Mouse (Mus musculus) activated CD4-positive, CD25-positive, alpha-beta regulatory T cell, adult 4 months (primary cell): ENCODE results near the gene Olfr976. TPM values are rescaled to one million over a fixed set of nuclear protein-coding genes. Genes with fewer than 3 reads are reported as not detected.
"Not testable (repeated sequence)": the region's sequence is repeated elsewhere in the genome, so short reads cannot be mapped to it uniquely, and the experiment has no call there.

Experiments
- ATAC-seq: one replicate; pipeline ENCODE4 v1.8.0; 2017
- polyA plus RNA-seq, 2 experiments: library from polyadenylated mRNA; unstranded; fragments of 100-300 nt; shearing (Covaris generic); gene quantifications; one replicate each; pipeline ENCODE4 v1.2.1; 2017

Olfr976 gene
- polyA plus RNA-seq = not detected

- not testable (repeated sequence) for ATAC-seq
Observed at GRCm38 (mm10) chr9:39961033-39961432, at the start of gene Olfr976. TSS of gene Olfr976 (minus strand) at chr9:39961133.

- no peak for ATAC-seq
Observed at GRCm38 (mm10) chr9:40009482-40009881, 48.5 kb upstream of the Olfr976 start, which contains the start of gene Olfr980. TSS of gene Olfr980 (minus strand) at chr9:40009582.

GRCm38 (mm10) chr9:40003365-40003764 is 42.4 kb upstream of the Olfr976 start, which contains the start of gene Olfr979:
TSS of gene Olfr979 (minus strand) at chr9:40003465.
- no peak for ATAC-seq

- no peak for ATAC-seq
Observed at GRCm38 (mm10) chr9:39991813-39992212, 30.9 kb upstream of the Olfr976 start, which contains the start of gene Olfr978. TSS of gene Olfr978 (plus strand) at chr9:39992113.

GRCm38 (mm10) chr9:39976581-39977145 is 15.7 kb upstream of the Olfr976 start:
- ATAC-seq = not testable (repeated sequence)

- no peak for ATAC-seq
Observed at GRCm38 (mm10) chr9:39951946-39952345, 9.0 kb downstream of the Olfr976 start, which contains the start of gene Olfr975. TSS of gene Olfr975 (minus strand) at chr9:39952046.

- ATAC-seq = no peak
Observed at GRCm38 (mm10) chr9:39937201-39937600, 23.7 kb downstream of the Olfr976 start, which contains the start of gene Olfr974. TSS of gene Olfr974 (plus strand) at chr9:39937501.

GRCm38 (mm10) chr9:39928837-39929236 is 32.1 kb downstream of the Olfr976 start:
- ATAC-seq = not testable (repeated sequence)

GRCm38 (mm10) chr9:39927975-39928836 is 32.7 kb downstream of the Olfr976 start:
- ATAC-seq = not testable (repeated sequence)

- no peak for ATAC-seq
Observed at GRCm38 (mm10) chr9:39909939-39910338, 51.0 kb downstream of the Olfr976 start.

GRCm38 (mm10) chr9:39907036-39907435 is 53.9 kb downstream of the Olfr976 start, which contains the start of gene Olfr229:
TSS of gene Olfr229 (plus strand) at chr9:39907336.
- ATAC-seq = no peak

- no peak for ATAC-seq
Observed at GRCm38 (mm10) chr9:39905106-39905505, 55.8 kb downstream of the Olfr976 start.

Other genes starting within 250 kb of the Olfr976 start
- not detected for gene Olfr965, start 249.8 kb downstream of the Olfr976 start, polyA plus RNA-seq
- gene Olfr150, start 230.2 kb downstream of the Olfr976 start, polyA plus RNA-seq = not detected
- gene Olfr967, start 214.9 kb downstream of the Olfr976 start, polyA plus RNA-seq = not detected
- gene Olfr968, start 177.9 kb downstream of the Olfr976 start, polyA plus RNA-seq = not detected
- gene Olfr969, start 170.2 kb downstream of the Olfr976 start, polyA plus RNA-seq = not detected
- gene Olfr970, start 152.3 kb downstream of the Olfr976 start, polyA plus RNA-seq = not detected
- gene Olfr971, start 124.3 kb downstream of the Olfr976 start, polyA plus RNA-seq = not detected
- not detected for gene Olfr972, start 94.7 kb downstream of the Olfr976 start, polyA plus RNA-seq
- not detected for gene Olfr229, start 53.8 kb downstream of the Olfr976 start, polyA plus RNA-seq
- gene Olfr974, start 23.6 kb downstream of the Olfr976 start, polyA plus RNA-seq = under 1 TPM in 1 of 2 experiments, not detected in 1; 0.24 TPM
- not detected for gene Olfr975, start 9.1 kb downstream of the Olfr976 start, polyA plus RNA-seq
- not detected for gene Olfr978, start 31.0 kb upstream of the Olfr976 start, polyA plus RNA-seq
- not detected for gene Olfr979, start 42.3 kb upstream of the Olfr976 start, polyA plus RNA-seq
- not detected for gene Olfr980, start 48.4 kb upstream of the Olfr976 start, polyA plus RNA-seq
- gene Olfr981, start 60.3 kb upstream of the Olfr976 start, polyA plus RNA-seq = not detected
- gene Olfr982, start 112.7 kb upstream of the Olfr976 start, polyA plus RNA-seq = not detected
- not detected for gene Olfr983, start 132.5 kb upstream of the Olfr976 start, polyA plus RNA-seq
- gene Olfr984, start 153.1 kb upstream of the Olfr976 start, polyA plus RNA-seq = under 1 TPM in 1 of 2 experiments, not detected in 1; 0.08 TPM
- gene Olfr985, start 169.1 kb upstream of the Olfr976 start, polyA plus RNA-seq = not detected
- not detected for gene Tmem225, start 187.0 kb upstream of the Olfr976 start, polyA plus RNA-seq
- gene Olfr986, start 219.8 kb upstream of the Olfr976 start, polyA plus RNA-seq = under 1 TPM in 1 of 2 experiments, not detected in 1; 0.11 TPM
- 1 to 10 TPM in 1 of 2 experiments, under 1 TPM in 1; 0.79 to 1.3 TPM for gene Zfp202, start 231.2 kb upstream of the Olfr976 start, polyA plus RNA-seq